Mouse (Mus musculus) cortical plate, adult 2 months (tissue): ENCODE results near the gene Nkx6-1.

ENCODE experiments used
- CTCF ChIP-seq: fragments of 200-500 bp; IDR thresholded peaks from 2 replicates; pipeline ENCODE4 v1.5.1; 2011; ENCODE audit warnings: mild to moderate bottlenecking, control low read depth, low read length; ENCODE audit not compliant: insufficient read depth; ENCODE audit errors: extremely low read depth
- POLR2A ChIP-seq: fragments of 200-500 bp; IDR thresholded peaks from 2 replicates; pipeline ENCODE4 v1.6.1; 2011; ENCODE audit warnings: mild to moderate bottlenecking, low read length, control low read depth; ENCODE audit not compliant: insufficient read depth; ENCODE audit errors: extremely low read depth

GRCm38 (mm10) chr5:101638101-101638500, 26.7 kb downstream of the Nkx6-1 start:
- no peak for TF ChIP-seq CTCF
- no peak for TF ChIP-seq POLR2A
